Mouse (Mus musculus) neural tube, embryonic 15.5 days (tissue): ENCODE results near the gene Myoz1. TPM values are rescaled to one million over a fixed set of nuclear protein-coding genes. Genes with fewer than 3 reads are reported as not detected.
A peak's percentile ranks its signal among the peaks of the same experiment; 100 is the strongest.
"Not testable (repeated sequence)": the region's sequence is repeated elsewhere in the genome, so short reads cannot be mapped to it uniquely, and the experiment has no call there.

ENCODE experiments used
- ATAC-seq: fragments of 200-750 bp; cut with Nextera tagmentation; 2 replicates; pipeline ENCODE4 v1.8.0; 2017; ENCODE audit warnings: mild to moderate bottlenecking, moderate TSS enrichment, moderate library complexity; ENCODE audit not compliant: low FRiP score
- H3K27ac ChIP-seq: fragments of 300-500 bp; sonication (generic); replicated peaks from 2 replicates; pipeline ENCODE4 v1.5.1; 2015; ENCODE audit warnings: mild to moderate bottlenecking, inconsistent platforms
- H3K27me3 ChIP-seq: fragments of 300-500 bp; sonication (generic); replicated peaks from 2 replicates; pipeline ENCODE4 v1.6.1; 2015; ENCODE audit warnings: inconsistent platforms
- H3K36me3 ChIP-seq: fragments of 300-500 bp; sonication (generic); 2 replicates; pipeline ENCODE4 v1.6.1; 2015; ENCODE audit warnings: inconsistent platforms
- H3K4me1 ChIP-seq: fragments of 300-500 bp; sonication (generic); 2 replicates; pipeline ENCODE4 v1.6.1; 2015; ENCODE audit warnings: inconsistent platforms
- H3K4me2 ChIP-seq: fragments of 300-500 bp; sonication (generic); 2 replicates; pipeline ENCODE4 v1.6.1; 2015; ENCODE audit warnings: inconsistent platforms, mild to moderate bottlenecking, moderate library complexity
- H3K4me3 ChIP-seq: fragments of 300-500 bp; sonication (generic); replicated peaks from 2 replicates; pipeline ENCODE4 v1.5.1; 2015; ENCODE audit warnings: mild to moderate bottlenecking, inconsistent platforms
- H3K9ac ChIP-seq: fragments of 300-500 bp; sonication (generic); replicated peaks from 2 replicates; pipeline ENCODE4 v1.6.1; 2015; ENCODE audit warnings: mild to moderate bottlenecking, inconsistent platforms
- H3K9me3 ChIP-seq: fragments of 300-500 bp; sonication (generic); replicated peaks from 2 replicates; pipeline ENCODE4 v1.6.1; 2016; ENCODE audit warnings: inconsistent platforms
- WGBS: fragments of 180-500 bp; shearing (Covaris S2); methylation state at CpG from one replicate; pipeline ENCODE4 v1.1.7; 2015; ENCODE audit warnings: mixed read lengths; 5-methylcytosine and 5-hydroxymethylcytosine counted together
- polyA plus RNA-seq: library from polyadenylated mRNA; unstranded; fragments of >200 nt; fragmentation: Nextera tagmentation; extraction: Ambion mirVana; gene quantifications from 2 replicates; pipeline ENCODE4 v1.2.1, GENCODE M21; 2015

Myoz1 gene
- polyA plus RNA-seq, 1 experiment from 2014 or later = 2.5 TPM

GRCm38 (mm10) chr14:20654690-20655421 is 1.5 kb downstream of the Myoz1 start:
- no peaks in the 10 kb centered on the region for H3K36me3 ChIP-seq
- H3K9me3 ChIP-seq = no peaks in the 10 kb centered on the region
- H3K4me3 ChIP-seq = no peak overlapping the region
- H3K4me1 ChIP-seq = no peaks in the 10 kb centered on the region
- H3K27ac ChIP-seq = no peak overlapping the region
- ATAC-seq = no peak
- no peak overlapping the region for H3K4me2 ChIP-seq
- H3K27me3 ChIP-seq = no peaks in the 10 kb centered on the region
- H3K9ac ChIP-seq = no peak overlapping the region
- 85% methylated on average over 9 of the region's 9 CpGs for WGBS

DNA sequence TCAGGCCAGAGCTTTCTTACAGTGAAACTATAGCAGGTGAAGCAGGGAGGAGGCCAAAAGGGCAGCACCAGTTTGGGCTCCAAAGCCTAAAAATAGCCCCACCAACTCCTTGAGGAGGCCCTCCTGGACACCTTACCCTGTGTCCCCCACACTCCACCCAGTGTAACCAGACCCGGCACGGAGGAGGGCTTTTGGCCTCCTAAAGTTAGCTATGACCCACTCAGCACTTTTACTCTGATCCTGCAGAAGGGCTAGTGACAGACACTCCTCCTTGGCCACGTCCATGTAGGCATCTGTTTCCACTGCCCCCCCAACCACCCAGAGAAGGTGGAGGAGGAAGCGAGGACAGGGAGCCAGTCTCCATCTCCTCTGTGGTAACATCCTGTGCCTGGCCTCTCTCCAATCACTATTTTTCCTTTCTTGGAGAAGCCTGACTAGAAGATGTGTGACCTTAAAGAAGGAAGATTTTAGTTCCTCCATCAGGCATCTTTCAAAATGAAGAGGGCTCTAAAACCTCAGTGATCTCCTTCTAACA is 4.6 kb downstream of the Myoz1 start:
- WGBS = 66% methylated on average over 4 of the region's 4 CpGs
- Histone ChIP-seq H3K27ac (no peak overlapping the region), H3K9me3 (no peaks in the 10 kb centered on the region), H3K4me1 (no peaks in the 10 kb centered on the region), H3K27me3 (no peaks in the 10 kb centered on the region), H3K9ac (no peak overlapping the region), H3K4me3 (no peak overlapping the region), H3K4me2 (no peak overlapping the region), H3K36me3 (no peaks in the 10 kb centered on the region)
- no peak for ATAC-seq

- WGBS = 77% methylated on average over 2 of the region's 2 CpGs
Measured at GRCm38 (mm10) chr14:20651000-20651399, 5.3 kb downstream of the Myoz1 start.

DNA sequence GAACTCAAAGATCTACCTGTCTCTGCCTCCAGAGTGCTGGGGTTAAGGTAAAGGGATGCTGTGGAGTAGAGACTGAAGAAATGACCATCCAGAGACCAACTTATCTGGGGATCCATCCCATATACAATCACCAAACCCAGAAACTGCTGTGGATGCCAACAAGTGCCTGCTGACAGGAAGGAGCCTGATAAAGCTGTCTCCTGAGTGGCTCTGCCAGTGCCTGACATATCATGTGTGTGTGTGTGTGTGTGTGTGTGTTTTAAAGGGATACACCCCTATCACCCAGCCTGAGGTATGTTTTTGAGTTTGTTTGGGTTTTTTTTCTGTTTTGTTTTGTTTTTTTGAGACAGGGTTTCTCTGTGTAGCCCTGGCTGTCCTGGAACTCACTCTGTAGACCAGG is 10.0 kb downstream of the Myoz1 start:
- H3K4me3 ChIP-seq = no peak overlapping the region

More at GRCm38 (mm10) chr14:20651000-20651399, 5.3 kb downstream of the Myoz1 start:
- no peak overlapping the region for H3K4me3 ChIP-seq
- no peaks in the 10 kb centered on the region for H3K4me1 ChIP-seq
- H3K4me2 ChIP-seq = no peak overlapping the region
- no peak overlapping the region for H3K27ac ChIP-seq
- no peaks in the 10 kb centered on the region for H3K27me3 ChIP-seq
- no peak for ATAC-seq
- H3K9me3 ChIP-seq = no peaks in the 10 kb centered on the region
- H3K9ac ChIP-seq = no peak overlapping the region
- no peaks in the 10 kb centered on the region for H3K36me3 ChIP-seq

GRCm38 (mm10) chr14:20645547-20645946 is 10.8 kb downstream of the Myoz1 start:
- H3K36me3 ChIP-seq = no peaks in the 10 kb centered on the region
- no peaks in the 10 kb centered on the region for H3K27me3 ChIP-seq
- no peak for ATAC-seq
- peaks cover 9% of the 10 kb centered on the region for H3K4me1 ChIP-seq
- no peak overlapping the region for H3K4me3 ChIP-seq
- H3K27ac ChIP-seq = no peak overlapping the region
- WGBS = 32% methylated on average over 3 of the region's 3 CpGs
- no peaks in the 10 kb centered on the region for H3K9me3 ChIP-seq
- H3K9ac ChIP-seq = no peak overlapping the region
- H3K4me2 ChIP-seq = no peak overlapping the region

More for the DNA sequence above, 10.0 kb downstream of the Myoz1 start:
- peaks cover 9% of the 10 kb centered on the region for H3K4me1 ChIP-seq
- H3K9ac ChIP-seq = no peak overlapping the region
- no peaks in the 10 kb centered on the region for H3K27me3 ChIP-seq
- no peaks in the 10 kb centered on the region for H3K36me3 ChIP-seq
- no peak overlapping the region for H3K27ac ChIP-seq
- no peak for ATAC-seq
- no peaks in the 10 kb centered on the region for H3K9me3 ChIP-seq
- no peak overlapping the region for H3K4me2 ChIP-seq

DNA sequence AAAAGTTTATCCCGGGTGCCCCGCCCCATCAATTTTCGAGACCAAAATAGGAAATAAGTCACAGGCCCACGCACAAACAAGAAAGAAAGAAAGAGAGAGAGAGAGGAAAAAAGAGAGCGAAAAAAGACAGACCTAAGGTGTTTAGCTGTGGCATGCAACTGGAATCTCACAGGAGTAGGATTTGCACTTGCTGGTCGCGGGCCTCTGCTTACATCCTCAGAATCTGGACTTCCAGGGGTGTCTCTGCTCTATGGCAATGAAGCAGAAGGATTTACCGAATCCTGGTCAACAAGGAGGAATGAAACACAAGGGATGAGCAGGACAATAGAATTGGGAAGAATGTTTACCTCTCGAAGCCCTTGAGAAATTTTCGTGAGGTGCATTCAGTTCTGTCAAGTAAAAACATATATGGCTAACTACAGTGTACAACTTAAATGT is 14.9 kb downstream of the Myoz1 start:
- Histone ChIP-seq H3K27me3 (no peaks in the 10 kb centered on the region), H3K36me3 (no peaks in the 10 kb centered on the region), H3K4me3 (peak overlapping the region; percentile 73), H3K9me3 (no peaks in the 10 kb centered on the region), H3K9ac (peak overlapping the region; percentile 78), H3K4me2 (peak overlapping the region; percentile 88), H3K27ac (peak overlapping the region; percentile 95), H3K4me1 (peaks cover 17% of the 10 kb centered on the region)
- 17% methylated on average over 10 of the region's 10 CpGs for WGBS
- no peak for ATAC-seq

- under 1% methylated on average over 73 of the region's 73 CpGs for WGBS
- H3K4me3 ChIP-seq = peak within 1 kb of the TSS; percentile 73
- ATAC-seq = peak; percentile 96
Measured at GRCm38 (mm10) chr14:20640644-20641437, 15.5 kb downstream of the Myoz1 start, which contains the start of gene Usp54. Gene Usp54, minus strand, starts transcription at chr14:20641063.

DNA sequence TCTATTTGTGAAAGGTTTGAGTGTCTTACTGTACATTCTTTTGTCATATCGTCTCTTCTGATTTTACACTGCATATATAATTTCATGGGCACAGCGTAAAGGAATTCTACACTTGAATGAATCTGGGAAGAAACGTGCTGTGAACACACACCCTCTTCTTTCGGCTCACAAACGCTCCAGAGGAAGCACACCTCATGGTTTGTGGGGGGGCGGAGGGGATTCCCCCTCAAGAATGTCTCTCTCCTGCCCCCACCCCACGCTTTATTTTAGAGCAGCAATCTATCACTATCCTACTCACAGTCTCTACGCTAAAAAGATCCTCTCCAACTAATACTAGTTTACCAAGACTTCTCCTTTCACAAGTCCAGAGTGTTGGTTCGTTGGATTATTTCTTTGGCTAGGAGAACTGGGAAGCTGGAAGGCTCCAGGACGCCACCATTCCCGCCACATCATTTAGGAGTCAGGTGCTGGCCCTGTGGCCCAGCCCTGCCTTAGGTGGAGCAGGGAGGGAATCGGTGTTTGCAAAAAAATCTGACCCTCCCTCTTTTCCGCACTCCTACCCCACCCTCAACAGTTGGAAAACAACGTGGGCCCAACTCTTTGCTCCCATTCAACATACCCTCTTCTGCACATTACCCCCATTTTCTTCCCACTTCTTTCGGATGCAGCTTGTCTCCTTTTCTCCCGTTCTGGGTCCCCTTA is 16.3 kb downstream of the Myoz1 start:
- peak overlapping the region; percentile 78 for H3K9ac ChIP-seq
- ATAC-seq = peak; percentile 65
- peak overlapping the region; percentile 88 for H3K4me2 ChIP-seq
- peaks cover 17% of the 10 kb centered on the region for H3K4me1 ChIP-seq
- H3K36me3 ChIP-seq = no peaks in the 10 kb centered on the region
- H3K27ac ChIP-seq = peak overlapping the region; percentile 95
- H3K27me3 ChIP-seq = no peaks in the 10 kb centered on the region
- under 1% methylated on average over 16 of the region's 16 CpGs for WGBS
- H3K9me3 ChIP-seq = no peaks in the 10 kb centered on the region
- H3K4me3 ChIP-seq = peak overlapping the region; percentile 73

More at GRCm38 (mm10) chr14:20640644-20641437, 15.5 kb downstream of the Myoz1 start, which contains the start of gene Usp54:
- Histone ChIP-seq H3K27me3 (no peaks in the 10 kb centered on the region), H3K27ac (peak within 1 kb of the TSS; percentile 95), H3K4me2 (peak within 1 kb of the TSS; percentile 88), H3K9ac (peak within 1 kb of the TSS; percentile 78), H3K4me1 (peaks cover 17% of the 10 kb centered on the region), H3K9me3 (no peaks in the 10 kb centered on the region), H3K36me3 (no peaks in the 10 kb centered on the region)

DNA sequence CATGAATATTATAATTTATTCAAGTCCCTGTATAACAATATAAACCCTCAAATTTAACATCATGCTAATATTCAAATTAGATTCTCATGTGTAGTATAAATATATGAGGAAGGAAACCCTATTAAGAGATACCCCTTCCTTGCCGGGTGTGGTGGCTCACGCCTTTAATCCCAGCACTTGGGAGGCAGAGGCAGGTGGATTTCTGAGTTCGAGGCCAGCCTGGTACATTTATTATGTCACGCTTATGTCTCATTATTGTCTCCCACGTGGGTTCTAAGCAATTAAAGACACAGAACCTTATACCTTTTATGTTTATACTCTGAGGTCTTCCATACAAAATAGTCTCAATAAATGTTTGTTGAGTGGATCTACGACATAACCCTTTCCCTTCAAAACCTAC is 17.6 kb downstream of the Myoz1 start:
- Histone ChIP-seq H3K9me3 (no peaks in the 10 kb centered on the region), H3K9ac (no peak overlapping the region), H3K4me1 (peaks cover 17% of the 10 kb centered on the region), H3K36me3 (no peaks in the 10 kb centered on the region), H3K27me3 (no peaks in the 10 kb centered on the region), H3K27ac (no peak overlapping the region), H3K4me3 (no peak overlapping the region), H3K4me2 (no peak overlapping the region)
- no peak for ATAC-seq
- WGBS = 84% methylated on average over 6 of the region's 6 CpGs

DNA sequence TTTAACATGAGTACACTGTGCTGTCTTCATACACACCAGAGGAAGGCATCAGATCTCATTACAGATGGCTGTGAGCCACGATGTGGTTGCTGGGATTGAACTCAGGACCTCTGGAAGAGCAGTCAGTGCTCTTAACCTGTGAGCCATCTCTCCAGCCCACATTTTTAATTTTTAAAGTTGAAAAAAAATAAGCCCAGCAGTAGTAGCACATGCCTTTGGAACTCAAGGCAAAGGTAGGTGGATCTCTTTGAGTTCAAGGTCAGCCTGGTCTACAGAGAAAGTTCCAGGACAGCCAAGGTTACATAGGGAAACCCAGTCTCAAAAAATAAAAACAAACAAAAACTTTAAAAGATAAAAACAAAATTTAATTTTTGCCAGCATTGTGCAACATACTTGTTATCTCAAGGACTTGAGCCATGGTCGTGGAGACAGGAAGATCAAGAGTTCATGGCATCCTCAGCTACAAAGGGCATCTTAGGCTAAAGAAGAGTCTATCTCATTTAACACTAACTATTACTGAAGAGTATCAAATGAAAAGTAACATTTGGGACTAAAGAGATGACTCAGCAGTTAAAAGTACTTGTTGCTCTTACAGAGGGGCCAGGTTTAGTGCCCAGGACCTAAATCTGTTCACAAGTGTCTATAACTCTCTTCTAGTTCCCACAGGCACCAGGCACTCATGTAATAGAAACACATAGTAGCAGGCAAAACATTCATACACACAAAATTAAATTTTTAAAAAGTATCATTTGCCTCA is 18.3 kb downstream of the Myoz1 start:
- no peak overlapping the region for H3K4me2 ChIP-seq
- no peaks in the 10 kb centered on the region for H3K9me3 ChIP-seq
- no peak overlapping the region for H3K4me3 ChIP-seq
- H3K27me3 ChIP-seq = no peaks in the 10 kb centered on the region
- H3K27ac ChIP-seq = no peak overlapping the region
- H3K4me1 ChIP-seq = peaks cover 17% of the 10 kb centered on the region
- no peaks in the 10 kb centered on the region for H3K36me3 ChIP-seq
- 92% methylated on average over 2 of the region's 2 CpGs for WGBS
- H3K9ac ChIP-seq = no peak overlapping the region
- no peak for ATAC-seq

DNA sequence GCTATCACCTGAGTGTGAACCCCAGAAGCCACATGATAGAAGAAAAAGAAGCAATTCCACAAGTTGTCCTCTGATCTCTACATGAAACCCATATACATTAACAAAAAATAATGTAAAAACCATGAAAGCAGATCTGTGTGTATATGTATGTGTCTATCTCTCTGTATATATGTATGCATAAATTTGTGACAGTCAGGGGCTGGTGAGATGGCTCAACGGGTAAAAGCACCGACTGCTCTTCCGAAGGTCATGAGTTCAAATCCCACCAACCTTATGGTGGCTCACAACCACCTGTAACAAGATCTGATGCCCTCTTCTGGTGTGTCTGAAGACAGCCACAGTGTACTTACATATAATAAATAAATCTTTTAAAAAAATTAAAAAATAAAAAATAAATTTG is 19.4 kb downstream of the Myoz1 start:
- WGBS = 97% methylated on average over 3 of the region's 3 CpGs
- H3K4me1 ChIP-seq = peaks cover 14% of the 10 kb centered on the region
- H3K36me3 ChIP-seq, H3K27me3 ChIP-seq, H3K4me2 ChIP-seq, ATAC-seq, H3K4me3 ChIP-seq, H3K9me3 ChIP-seq, H3K27ac ChIP-seq, H3K9ac ChIP-seq: not testable (repeated sequence)
